Mouse (Mus musculus) adrenal gland, adult 2 months (tissue): ENCODE results near the gene Med27. TPM values are rescaled to one million over a fixed set of nuclear protein-coding genes. Genes with fewer than 3 reads are reported as not detected.

ENCODE experiments used
- DNase-seq: peaks from one replicate; pipeline ENCODE4 v3.0.0; 2021
- polyA plus RNA-seq: library from polyadenylated mRNA; depleted of rRNA; stranded (reverse); fragments of >200 nt; gene quantifications from 2 replicates; pipeline ENCODE4 v1.2.3, GENCODE M21; 2012
- total RNA-seq, 2 experiments: library from RNA; stranded (reverse); gene quantifications; 2 replicates each; pipeline ENCODE4 v1.2.3; 2021

Gene Med27
- total and polyA plus RNA-seq, 3 experiments: 25.8 to 54.7 (median 28.1) TPM

DNA sequence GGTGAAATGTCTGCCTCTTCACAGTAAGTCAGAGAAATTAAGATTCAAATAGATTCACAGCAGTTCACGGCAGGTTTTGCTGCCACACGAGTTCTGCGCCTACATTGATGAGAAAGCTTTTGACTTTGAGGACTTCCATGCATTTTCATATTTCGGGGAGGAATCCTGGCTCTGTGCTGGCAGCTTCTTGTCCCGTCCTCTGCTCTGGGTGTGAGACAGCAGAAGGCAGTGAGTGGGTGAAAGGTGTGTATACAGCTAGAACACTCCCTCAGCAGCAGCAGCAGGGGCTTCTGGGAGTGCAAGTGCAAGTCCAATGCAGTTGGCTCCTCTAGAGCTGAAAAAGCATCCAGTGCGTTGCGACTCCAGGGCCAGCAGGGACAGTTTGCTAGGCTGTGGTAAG, 53.6 kb downstream of the Med27 start:
- no peak for DNase-seq

DNA sequence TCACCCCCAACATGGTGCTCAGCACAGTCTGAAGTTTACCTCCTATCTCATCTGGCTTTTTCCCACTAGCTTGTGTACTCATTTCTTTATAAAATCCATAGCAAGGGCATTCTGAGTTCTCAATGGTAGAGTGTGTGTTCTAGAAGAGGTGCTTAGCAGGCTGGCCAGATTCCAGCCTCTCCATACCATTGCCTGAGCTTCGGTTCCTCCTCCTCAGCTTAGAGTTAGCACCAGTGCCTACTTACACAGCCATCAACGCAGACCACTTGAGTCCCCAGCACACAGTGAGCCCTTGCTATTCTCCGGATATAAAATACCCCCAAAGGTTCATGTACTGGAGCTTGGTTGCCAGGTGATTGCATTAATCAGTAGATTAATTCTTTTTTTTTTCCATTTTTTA, 54.2 kb downstream of the Med27 start:
- no peak for DNase-seq

DNA sequence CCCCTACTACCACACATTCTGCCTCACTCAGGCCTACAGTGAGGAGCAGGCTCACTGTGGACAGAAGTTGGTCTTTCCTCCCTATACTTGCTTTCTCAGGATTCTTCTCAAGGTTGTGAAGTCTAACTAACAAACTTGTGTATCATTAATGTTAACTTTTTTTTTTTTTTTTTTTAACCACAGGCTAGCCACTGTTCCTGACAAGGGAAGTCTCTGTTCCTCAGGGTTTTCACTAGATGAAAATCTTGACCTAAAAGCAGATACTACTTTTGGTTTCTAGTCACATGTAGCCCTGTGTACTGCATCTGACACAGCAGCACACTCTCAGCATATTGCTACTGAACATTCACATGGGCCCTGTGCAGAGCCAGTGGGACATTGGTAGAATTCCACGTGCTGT, 55.2 kb downstream of the Med27 start:
- DNase-seq: no peak

DNA sequence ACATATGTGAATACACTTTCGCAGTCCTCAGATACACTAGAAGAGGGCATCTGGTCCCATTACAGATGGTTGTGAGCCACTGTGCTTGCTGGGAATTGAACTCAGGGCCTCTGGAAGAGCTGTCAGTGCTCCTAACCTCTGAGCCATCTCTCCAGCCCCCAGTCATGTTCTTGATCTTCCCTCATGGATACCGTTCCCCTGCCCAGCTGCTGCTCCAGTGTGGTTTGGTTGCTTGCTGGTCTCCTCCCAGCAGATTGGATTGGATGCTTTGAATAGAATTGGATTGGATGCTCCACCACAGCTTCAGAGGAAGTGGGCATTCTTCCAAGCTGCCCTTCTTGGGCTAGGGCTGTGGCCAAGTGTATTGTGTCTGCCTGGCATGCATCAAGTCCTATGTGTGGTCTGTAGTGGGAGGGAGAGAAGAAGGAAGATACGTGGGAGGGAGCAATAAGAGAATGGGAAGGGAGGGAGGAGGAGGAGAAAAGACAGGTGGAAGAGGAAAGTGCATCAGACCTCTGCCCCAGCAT, 56.0 kb downstream of the Med27 start:
- DNase-seq: peak; percentile 19

DNA sequence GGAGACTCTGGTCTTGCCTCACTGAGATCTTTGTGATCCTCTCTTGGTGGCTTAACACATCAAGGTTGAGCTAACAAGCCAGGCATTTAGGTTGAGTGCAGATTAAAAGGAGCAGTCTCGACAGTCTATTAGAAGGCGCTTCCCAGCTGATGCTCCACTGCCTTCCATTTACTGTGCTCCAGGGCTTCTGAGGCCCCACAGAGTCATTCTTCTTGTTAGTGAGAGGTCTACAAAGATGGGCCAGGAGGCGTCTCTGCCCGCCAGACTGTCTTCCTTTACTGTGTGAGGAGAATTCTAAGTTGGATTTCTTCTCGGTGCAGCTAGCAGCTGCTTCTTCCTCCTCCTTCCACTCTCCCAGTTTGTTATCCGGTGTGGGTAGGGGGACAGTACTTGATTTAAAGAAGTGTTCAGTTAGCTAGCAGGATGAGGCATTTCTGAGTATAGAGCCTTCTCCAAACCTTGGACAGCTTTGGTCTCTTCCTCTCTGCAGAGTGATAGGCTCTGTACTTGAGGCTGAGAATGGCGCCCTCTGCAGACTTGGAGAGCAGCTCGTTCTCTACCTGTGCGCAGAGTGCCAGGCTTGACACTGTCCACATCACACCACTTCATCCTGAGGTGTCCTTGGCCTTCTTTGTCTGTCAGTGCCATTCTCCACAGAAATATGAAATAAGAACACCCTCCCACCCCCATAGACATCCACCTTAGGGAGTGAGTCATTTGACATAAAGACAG, 57.3 kb downstream of the Med27 start:
- no peak for DNase-seq

DNA sequence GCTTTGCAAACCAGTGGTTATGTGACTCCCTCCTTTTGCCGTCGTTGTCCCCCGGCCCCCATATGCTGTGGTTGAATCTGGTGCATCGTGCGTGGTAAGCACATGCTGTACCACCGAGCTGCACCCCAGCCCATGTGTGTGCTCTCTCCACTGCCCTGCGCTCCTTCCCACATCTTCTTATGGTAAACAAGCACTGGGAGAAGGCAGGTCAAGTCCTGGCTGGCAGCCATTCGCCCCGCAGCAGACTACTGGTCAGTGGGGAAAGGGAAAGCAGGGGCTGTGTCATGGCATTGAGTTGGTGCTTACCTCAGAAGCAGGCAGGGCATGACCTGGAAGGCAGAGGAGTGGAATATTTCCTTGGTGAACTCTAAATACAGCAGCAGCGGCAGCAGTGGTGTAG, 58.3 kb downstream of the Med27 start:
- no peak for DNase-seq

DNA sequence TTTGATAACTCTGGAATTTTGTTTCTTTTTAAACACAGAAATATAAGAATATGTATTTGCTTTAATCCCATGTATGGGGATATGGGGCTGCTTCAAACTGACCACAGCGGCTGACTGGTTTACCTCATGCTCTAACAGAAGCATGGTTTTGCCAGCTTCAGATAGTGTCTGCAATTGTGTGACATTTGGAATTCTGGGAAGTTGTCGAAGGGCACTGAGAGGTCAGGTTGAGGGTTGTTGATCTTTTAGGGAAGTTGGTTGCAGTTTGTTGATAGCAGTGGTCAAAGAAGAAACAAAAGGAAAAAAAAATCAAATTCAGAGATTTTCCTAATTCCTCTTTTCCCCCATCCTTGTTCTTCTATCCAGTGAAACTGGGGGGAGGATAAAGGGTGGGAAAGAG, 59.2 kb downstream of the Med27 start:
- DNase-seq: no peak

DNA sequence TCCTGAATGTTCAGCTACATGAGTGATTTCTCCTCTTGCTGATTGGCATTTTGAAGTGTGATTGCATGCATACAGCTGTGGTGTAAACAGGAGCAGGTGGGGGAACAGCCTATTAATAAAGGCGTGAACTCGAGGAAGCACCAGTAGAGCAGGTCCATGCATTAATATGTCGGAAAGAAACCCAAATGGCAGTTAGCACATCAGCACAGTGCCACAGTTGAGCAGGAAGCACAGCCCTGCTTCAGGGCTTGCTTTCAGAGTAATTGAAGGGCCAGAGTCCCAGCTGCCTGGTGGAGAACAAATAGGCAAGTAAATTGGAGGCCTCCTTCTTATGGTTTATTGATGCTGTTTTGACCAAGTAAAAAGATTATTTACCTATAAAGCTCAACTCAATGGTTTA, 60.7 kb downstream of the Med27 start:
- DNase-seq: no peak

DNA sequence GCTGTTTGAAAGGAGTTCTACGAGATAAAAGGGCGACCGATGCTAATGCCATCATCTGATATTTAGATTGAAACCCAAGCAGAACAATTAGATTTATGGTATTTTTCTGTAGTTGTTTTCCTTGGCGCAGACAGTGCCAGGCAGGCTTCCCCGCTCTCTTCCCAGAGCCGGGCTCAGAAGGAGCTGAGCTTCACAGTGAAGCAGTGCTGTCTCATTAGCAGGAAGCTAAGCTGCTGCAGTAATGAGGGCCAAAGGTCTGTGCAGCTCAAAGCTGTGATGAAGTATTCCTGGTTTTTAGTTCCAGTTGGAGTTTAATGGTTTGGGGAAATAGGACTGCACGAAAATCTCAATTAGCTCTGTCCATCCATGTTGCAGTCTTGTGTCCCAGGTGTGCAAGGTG, 61.1 kb downstream of the Med27 start:
- no peak for DNase-seq

DNA sequence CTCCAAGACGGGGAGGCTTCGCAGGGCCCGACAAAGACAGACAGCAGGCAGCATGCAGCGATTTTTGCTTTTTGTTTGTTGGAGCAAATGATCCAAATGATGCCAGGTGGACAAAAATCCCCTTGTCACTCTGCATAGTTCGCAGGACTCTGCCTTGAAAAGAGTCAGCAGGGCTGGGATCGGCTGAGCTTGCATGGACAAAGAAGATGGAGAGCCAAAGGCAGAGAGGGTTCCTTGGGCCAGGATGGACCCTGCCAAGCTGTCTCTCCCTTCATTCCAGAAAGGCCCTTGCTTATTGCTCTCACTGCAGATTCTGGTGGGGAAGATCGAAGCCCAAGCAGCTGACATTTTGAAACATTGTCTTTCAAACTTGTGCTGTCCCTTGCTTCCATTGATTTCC, 64.3 kb downstream of the Med27 start:
- no peak for DNase-seq

DNA sequence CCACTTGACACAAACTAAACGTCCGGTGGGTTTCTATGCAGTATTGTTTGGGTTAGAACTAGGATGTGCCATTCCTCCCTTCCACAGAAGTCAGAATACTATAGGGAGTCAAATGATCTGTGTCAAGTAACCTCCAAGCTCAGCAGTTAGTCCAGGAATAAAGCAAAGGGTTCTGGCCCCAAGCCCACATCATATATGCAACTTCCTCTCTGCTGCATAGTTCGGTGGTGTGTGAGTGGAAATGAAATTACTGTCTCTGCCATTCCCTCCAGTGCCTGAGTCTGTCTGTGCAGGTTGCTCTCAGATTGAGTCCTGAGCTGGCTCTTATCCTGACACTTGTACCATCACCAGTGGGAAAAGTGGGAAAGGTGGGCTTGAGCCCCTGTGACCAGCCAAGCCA, 65.8 kb downstream of the Med27 start:
- no peak for DNase-seq

DNA sequence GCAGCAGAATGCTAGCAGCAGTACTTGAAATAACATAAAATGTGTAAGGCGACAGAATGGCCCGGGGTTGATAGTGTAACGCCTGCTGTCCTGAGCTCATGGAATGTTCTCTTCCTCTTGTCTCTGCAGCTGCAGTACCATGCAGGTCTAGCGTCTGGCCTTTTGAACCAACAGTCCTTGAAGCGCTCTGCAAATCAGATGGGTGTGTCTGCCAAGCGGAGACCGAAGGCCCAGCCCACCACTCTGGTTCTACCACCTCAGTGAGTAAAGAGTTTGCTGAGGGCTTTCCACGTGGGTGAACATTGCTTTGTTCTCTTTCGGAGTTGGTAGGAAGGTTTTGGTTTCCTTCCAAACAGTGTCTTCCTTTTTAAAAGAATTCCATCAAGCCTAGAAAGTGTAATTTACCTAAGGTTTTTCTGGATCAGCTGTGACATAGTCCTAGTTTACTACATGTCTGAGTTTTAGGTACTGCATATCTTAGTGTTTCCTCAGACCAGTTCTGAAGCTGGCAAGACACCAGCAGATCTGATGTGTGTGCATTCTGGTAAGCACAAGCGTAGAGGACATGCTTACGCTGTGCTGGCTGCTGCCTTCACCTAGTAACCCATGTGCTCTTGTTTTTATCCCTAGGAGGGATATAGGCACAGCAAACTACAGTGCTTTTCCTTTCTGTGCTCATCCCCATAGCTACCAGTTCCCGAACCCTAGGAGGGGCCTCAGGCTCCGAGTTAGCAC, 66.8 kb downstream of the Med27 start:
- DNase-seq: peak; percentile 16

DNA sequence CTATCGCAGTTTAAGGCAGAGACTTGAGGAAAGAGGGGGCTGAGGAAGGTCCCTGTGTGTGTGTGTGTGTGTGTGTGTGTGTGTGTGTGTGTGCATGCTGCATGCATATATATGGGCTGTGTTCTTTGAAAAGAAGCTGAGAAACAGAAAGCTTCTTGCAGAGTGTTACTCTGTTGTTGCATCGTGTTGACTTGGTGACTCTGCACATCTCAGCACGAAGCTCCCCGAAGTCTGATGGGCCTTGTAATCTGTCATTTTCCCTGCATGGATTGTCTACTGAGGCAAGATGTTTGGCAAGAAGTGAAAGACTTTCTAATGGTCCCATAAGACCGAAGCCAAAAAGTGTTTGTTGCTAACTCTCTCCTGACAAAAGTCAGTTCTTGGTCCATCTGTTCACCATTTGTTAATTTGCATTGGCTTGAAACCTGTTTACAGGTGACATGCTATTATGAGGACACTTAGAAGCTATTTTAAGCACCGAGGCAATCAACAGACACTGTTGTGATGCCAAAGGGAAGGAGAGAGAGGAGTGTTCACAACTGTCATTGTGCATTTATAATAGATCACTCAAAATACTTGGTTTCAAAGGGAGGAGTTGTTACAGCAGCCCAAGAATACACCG, 68.3 kb downstream of the Med27 start:
- DNase-seq: no peak

DNA sequence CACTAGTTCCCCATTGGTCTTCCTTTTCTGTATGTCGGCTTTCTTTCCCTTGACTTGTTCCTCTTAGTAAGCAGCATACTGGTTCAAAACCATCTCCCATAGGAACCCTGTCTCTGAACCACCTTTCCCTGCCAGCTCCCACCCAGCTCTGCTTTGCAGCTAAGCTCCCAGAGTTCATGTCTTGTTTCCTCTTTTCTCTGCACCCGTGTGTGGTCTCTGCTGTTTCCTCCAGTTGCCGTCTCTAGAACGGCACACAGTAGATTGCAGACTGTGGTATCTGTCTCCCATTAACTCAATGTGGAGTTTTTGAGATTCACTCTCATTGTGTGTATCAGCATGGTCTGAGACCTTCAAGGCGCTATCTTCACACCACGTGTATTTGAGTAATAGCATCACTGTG, 71.9 kb downstream of the Med27 start:
- DNase-seq: no peak

DNA sequence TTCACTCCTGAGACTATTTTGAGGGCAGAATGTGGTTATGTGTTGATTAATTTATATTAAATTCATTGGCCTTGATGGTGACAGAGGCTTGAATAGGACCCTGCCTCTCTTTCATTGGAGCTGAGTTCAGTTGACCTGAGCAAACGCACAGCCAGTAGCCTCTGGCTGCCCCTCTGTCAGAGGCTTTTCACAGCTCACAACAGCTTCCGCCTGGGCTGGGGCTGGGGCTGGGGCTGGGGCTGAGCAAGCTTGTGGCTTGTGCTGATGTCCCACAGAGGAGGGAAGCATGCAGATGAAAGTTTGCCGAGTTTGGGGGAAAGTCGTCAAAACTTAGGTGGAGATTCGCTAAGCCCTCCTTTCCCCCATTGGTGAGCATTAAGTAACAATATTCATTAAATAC, 72.8 kb downstream of the Med27 start:
- DNase-seq: no peak

DNA sequence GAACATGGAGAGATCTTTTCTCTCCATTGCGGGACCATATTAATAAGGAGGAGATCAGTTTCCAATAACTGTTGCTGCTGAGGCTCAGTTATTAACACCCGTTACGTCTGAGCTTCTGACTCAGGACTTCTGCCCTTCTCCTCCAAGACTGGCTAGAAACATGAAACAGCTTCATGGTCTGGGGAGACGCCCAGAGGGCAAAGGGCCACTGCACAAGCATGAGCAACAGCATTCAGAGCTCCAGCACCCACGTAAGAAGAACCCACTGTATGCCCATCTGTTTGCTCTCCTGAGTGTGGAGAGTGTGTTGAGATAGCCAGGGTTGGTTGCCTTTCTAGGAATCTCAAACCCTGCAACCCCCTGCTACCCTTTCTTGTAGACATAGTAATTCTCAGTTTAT, 73.3 kb downstream of the Med27 start:
- DNase-seq: no peak

DNA sequence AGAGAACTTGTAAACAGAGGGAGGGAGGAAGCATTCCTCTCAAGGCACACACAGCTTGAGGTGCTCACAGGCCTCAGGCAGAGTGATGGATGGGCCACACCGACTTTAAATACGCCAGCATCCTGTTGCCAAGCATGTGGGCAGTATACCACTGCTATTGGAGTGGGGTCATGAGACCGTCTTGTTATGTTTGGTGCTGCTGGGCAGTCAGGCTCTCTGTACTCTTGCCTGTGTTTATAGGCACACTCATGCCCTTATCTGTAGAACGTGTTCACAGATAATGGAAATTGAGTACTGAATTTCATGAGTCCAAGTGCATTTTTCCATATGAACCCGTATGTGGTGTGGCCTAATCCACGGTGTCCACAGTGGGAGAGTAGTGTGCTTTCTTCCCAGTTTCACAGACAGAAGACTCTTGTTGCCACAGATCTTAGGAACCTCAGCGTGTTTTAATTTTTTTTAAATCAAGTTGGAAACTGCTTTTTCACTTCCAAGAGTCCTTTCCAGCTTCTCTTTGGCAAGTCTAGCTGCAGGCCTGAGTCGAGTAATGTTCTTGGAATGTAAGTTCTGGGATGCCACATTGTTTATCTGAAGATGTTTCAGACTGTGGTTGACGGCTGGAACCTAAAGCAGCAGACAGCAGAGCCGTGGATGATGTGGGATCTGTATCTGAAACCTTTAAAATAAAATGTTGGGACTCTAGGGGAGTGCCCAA, 75.7 kb downstream of the Med27 start:
- DNase-seq: no peak

DNA sequence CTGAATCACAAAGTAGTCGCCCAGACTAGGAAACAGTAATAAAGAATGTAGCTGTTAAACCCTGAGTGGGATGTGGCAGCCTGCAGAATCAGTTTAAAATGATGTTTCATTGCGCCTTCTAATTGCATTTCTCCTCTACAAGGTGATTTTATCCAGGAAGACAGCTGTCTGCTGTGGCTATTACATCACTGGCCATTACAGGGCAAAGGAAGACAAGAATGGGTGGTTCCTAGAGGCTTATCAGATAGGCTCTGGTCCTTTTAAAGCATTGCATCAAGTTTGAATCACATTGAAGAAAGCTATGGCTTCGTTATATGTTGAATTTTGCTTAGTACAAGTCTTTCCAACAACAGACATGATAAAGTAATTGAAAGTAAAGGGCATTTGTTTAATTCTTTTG, 76.4 kb downstream of the Med27 start:
- DNase-seq: no peak

DNA sequence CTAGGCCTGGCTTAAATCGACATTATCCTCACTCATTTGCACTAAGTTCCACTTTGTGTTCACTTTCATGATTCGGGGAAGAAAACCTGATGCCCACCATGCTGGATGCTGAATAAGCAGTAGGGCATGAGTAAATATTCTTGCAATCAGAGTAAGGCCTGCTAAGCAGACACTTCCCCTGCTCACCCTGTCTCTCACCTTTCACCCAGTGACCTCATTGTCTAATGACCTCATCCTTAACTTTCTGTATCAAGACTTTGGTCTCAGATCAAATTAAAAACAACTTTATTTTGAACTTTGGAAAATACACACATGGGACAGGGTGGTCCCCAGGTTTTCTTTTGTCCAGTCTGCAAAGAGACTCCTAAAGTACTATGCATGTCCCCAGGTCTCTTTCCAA, 78.8 kb downstream of the Med27 start:
- DNase-seq: no peak

DNA sequence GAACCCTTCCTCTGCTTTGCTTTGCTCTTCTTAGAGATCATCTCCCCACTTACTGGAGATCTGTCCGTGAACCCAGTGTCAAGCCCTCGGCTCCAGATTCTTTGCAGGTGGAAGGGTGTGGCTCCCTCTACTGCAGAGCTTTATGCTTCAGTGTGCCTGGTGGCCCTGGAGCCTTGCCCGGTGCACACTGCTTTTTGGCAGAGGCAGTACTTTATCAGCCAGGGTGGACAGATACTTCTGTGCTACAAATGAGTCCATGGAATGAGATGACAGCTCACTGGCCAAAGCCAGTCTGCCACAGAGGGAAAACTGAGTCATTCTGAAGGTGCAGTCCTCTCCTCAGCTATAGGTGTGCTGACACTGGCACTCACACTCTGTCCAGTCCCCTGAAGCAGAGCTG, 80.1 kb downstream of the Med27 start:
- peak; percentile 75 for DNase-seq

DNA sequence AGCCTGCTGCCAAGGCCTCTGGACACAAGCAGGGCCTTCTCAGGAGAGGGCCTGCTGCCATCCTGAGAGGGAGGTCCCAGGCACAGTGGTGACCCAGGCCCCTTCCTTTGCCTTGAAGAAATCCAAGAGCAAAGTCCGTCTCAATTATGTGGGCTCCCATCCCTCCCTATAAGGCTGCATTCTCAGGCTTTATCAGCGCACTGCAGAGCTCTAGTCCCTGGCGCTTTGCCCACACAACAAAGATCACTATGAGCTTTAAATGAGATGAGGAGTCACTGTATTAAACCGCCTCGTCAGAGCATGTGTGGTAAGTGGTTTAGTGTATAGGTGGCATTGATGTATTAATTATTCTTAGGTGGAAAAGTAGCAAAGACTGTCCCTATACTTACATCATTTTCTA, 85.9 kb downstream of the Med27 start:
- no peak for DNase-seq

DNA sequence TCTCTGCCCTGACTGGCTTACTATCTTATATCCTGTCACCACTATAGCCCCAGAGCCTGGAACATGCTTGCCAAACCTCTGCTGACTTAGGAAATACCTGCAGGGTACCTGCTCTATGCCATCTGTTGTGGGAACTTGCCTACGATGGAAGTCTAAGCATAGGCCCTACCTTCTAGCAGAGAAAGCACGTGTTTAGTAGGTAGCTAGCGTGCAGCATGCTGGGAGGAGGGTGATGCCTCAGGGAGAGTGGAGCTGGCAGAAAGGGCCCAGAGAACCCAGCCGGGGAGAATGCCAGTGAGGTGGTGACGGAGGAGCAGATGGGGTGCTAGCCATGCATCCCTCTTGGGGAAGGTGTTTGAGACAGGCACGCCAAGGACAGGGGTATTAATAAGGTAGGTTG, 89.8 kb downstream of the Med27 start:
- no peak for DNase-seq

DNA sequence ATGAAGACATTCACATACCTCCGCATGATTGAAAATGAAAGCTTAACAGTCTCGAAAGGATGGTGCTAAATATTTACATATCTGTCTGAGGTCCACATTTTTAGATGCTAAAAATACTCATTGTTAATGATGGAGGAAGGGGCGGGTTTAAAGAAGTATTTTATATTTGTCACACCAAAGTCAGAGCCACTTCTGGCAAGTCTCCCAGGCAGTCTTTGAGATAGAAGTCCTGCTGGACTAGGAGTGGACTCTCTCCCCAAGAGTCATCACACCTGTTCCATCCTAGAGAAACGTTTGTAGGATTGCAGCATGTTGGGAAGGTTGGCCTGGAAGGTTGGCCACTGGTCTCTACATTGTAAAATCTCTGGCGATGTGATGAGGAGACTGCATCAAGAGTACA, 90.5 kb downstream of the Med27 start:
- no peak for DNase-seq
